Mouse (Mus musculus) lung, postnatal 0 days (tissue): ENCODE data around the gene Hsd17b12.

Experiments used
- CTCF ChIP-seq: IDR thresholded peaks from 2 replicates; pipeline ENCODE4 v1.5.1; 2016; ENCODE audit warnings: antibody characterized with exemption, mild to moderate bottlenecking
- EP300 ChIP-seq: IDR thresholded peaks from 2 replicates; pipeline ENCODE4 v1.6.1; 2016; ENCODE audit warnings: antibody characterized with exemption, mild to moderate bottlenecking, control low read depth

- TF ChIP-seq CTCF = no peak
- TF ChIP-seq EP300 = no peak
Observed at GRCm38 (mm10) chr2:94043662-94044061, 114.1 kb downstream of the Hsd17b12 start.
